Mouse (Mus musculus) ES-E14 (cell line): Measurements from ENCODE around the gene Bbs4. TPM values are rescaled to one million over a fixed set of nuclear protein-coding genes. Genes with fewer than 3 reads are reported as not detected.

Experiments
- DNase-seq: peaks from one replicate; pipeline ENCODE4 v3.0.0-alpha.2; 2013; ENCODE audit warnings: low read depth, low spot score
- H3K27ac ChIP-seq: 2 replicates; pipeline ENCODE4 v1.5.1; 2012; ENCODE audit warnings: low read depth, mild to moderate bottlenecking, low read length, moderate library complexity, mixed read lengths; ENCODE audit not compliant: poor library complexity, insufficient read depth, severe bottlenecking
- H3K36me3 ChIP-seq: 2 replicates; pipeline ENCODE4 v1.6.1; 2012; ENCODE audit warnings: mild to moderate bottlenecking, low read length, moderate library complexity, mixed read lengths; ENCODE audit not compliant: control insufficient read depth, poor library complexity, insufficient read depth, severe bottlenecking
- H3K4me1 ChIP-seq, 2 experiments: fragments of 150-350 bp in 1 of 2; sonication (generic) in 1 of 2; 2 replicates each; pipeline ENCODE4 v1.6.1; 2012; ENCODE audit warnings: low read length in 2 of 2, mild to moderate bottlenecking in 1 of 2, mixed read lengths in 1 of 2; ENCODE audit not compliant: control insufficient read depth in 2 of 2, insufficient read depth in 2 of 2, poor library complexity in 1 of 2
- H3K4me3 ChIP-seq, 2 experiments: fragments of 150-350 bp in 1 of 2; sonication (generic) in 1 of 2; 2 replicates each; pipeline ENCODE4 v1.5.1; 2012; ENCODE audit warnings: low read length in 2 of 2, low read depth in 1 of 2, mild to moderate bottlenecking in 1 of 2, mixed read lengths in 1 of 2; ENCODE audit not compliant: insufficient read depth in 1 of 2, poor library complexity in 1 of 2, severe bottlenecking in 1 of 2
- H3K9ac ChIP-seq: 2 replicates; pipeline ENCODE4 v1.6.1; 2012; ENCODE audit warnings: low read depth, mild to moderate bottlenecking, low read length, mixed read lengths; ENCODE audit not compliant: poor library complexity, insufficient read depth, severe bottlenecking
- H3K9me3 ChIP-seq: fragments of 150-350 bp; sonication (generic); 2 replicates; pipeline ENCODE4 v1.6.1; 2012; ENCODE audit warnings: low read depth, mild to moderate bottlenecking, low read length; ENCODE audit not compliant: control insufficient read depth, insufficient read depth
- CHD2 ChIP-seq: IDR thresholded peaks from 2 replicates; pipeline ENCODE4 v1.6.1; 2014; ENCODE audit warnings: mild to moderate bottlenecking, low read depth, low read length, inconsistent platforms
- HCFC1 ChIP-seq: IDR thresholded peaks from 2 replicates; pipeline ENCODE4 v1.6.1; 2012; ENCODE audit warnings: low read length, inconsistent platforms, borderline replicate concordance; ENCODE audit not compliant: insufficient read depth
- MAFK ChIP-seq: IDR thresholded peaks from 2 replicates; pipeline ENCODE4 v1.6.1; 2014; ENCODE audit warnings: mild to moderate bottlenecking, low read depth, low read length, inconsistent platforms; ENCODE audit not compliant: insufficient read depth
- ZC3H11A ChIP-seq: IDR thresholded peaks from 2 replicates; pipeline ENCODE4 v1.6.1; 2012; ENCODE audit warnings: low read depth, mild to moderate bottlenecking, inconsistent platforms, low read length, borderline replicate concordance
- ZNF384 ChIP-seq: IDR thresholded peaks from 2 replicates; pipeline ENCODE4 v1.6.1; 2012; ENCODE audit warnings: low read depth, low read length, inconsistent platforms
- in situ Hi-C, 2 experiments: fragments of 600-800 bp; cut with MboI; formaldehyde crosslinking; loops; one replicate each; pipeline ENCODE4 v1.15.1; 2025; ENCODE audit warnings: low sequenced_read_pairs in 2 of 2, inconsistent platforms in 1 of 2; ENCODE audit not compliant: unreplicated experiment in 2 of 2
- total RNA-seq: library from RNA; depleted of rRNA; stranded (reverse); fragments of 300-350 nt; gene quantifications from 2 replicates; pipeline ENCODE4 v1.2.3, GENCODE M21; 2012; rRNA removed

Gene Bbs4
- 5.8 and 7.3 TPM in 2 replicates for total RNA-seq

GRCm38 (mm10) chr9:59353253-59353639, at the start of gene Bbs4:
Gene Bbs4 (minus strand): TSS chr9:59353508.
- in situ Hi-C loops: no loop called here
- Histone ChIP-seq H3K9ac (peak within 1 kb of the TSS; percentile 75), H3K4me3 (peak within 1 kb of the TSS; percentile 66 to 86), H3K36me3 (no peaks in the 10 kb centered on the region), H3K27ac (no peak within 1 kb of the TSS), H3K4me1 (no peaks in the 10 kb centered on the region; a peak in 1 of 4 replicates), H3K9me3 (no peaks in the 10 kb centered on the region)
- DNase-seq: peak; percentile 83
- TF ChIP-seq ZNF384 (no peak), ZC3H11A (no peak), CHD2 (no peak), MAFK (no peak), HCFC1 (no peak)

DNA sequence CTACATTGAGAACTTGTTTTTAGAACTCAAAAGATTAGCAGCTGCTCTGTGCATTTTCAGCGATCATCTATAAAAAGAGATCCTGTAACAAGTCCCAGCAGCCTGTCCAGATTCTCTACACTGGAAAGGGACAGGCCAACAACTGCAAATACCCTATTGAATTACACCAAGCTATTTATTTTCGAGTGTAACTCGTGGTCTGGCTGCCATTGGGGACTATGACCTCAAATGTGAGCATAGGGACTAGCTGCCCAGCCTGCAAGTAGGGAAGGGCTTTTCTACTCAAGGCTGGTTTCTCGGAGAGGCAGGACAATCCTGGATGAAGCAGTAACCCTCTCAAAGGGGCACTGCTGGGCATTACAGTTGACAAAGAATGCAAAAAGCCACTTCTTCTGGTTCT, 35.8 kb upstream of the Bbs4 start:
- H3K36me3 ChIP-seq: peaks cover 7% of the 10 kb centered on the region
- TF ChIP-seq HCFC1: no peak
- no peak for TF ChIP-seq CHD2
- TF ChIP-seq MAFK: no peak
- TF ChIP-seq ZNF384: no peak
- TF ChIP-seq ZC3H11A: no peak

DNA sequence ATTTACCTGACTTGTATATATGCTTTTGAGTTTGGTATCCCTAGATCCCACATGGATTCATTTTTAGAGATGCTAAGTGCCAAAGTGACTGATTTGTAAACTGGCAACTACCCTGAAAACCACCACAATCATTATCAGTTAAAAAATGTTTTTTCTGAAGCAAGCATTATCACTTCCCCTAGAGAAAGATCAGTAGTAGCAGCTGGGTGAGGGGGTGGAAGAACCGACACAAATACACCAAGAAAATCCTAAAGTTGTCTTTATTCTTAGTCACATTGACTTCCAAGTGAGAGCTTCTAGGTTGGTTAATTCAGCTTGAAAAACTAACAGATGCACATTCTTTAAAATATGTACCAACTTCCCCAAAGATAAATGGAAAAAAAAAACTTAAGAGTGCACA, 35.0 kb upstream of the Bbs4 start:
- in situ Hi-C loops: no loop called here
- Histone ChIP-seq H3K9ac (no peak overlapping the region), H3K9me3 (no peaks in the 10 kb centered on the region), H3K36me3 (peaks cover 3% of the 10 kb centered on the region; the same call in 1 of the 2 replicates), H3K4me3 (no peak overlapping the region), H3K27ac (no peak overlapping the region), H3K4me1 (peaks cover 1 to 9% of the 10 kb centered on the region in 2 experiments; a peak in 2 of 4 replicates)
- no peak for DNase-seq
- TF ChIP-seq CHD2 (no peak), ZNF384 (no peak), HCFC1 (no peak), MAFK (no peak), ZC3H11A (no peak)

More for the DNA sequence above, 35.8 kb upstream of the Bbs4 start:
- H3K9ac ChIP-seq: no peak overlapping the region
- peaks cover 1 to 9% of the 10 kb centered on the region in 2 experiments; a peak in 2 of 4 replicates for H3K4me1 ChIP-seq
- in situ Hi-C loops: no loop called here
- H3K4me3 ChIP-seq: no peak overlapping the region
- H3K9me3 ChIP-seq: no peaks in the 10 kb centered on the region
- DNase-seq: no peak
- no peak overlapping the region for H3K27ac ChIP-seq

DNA sequence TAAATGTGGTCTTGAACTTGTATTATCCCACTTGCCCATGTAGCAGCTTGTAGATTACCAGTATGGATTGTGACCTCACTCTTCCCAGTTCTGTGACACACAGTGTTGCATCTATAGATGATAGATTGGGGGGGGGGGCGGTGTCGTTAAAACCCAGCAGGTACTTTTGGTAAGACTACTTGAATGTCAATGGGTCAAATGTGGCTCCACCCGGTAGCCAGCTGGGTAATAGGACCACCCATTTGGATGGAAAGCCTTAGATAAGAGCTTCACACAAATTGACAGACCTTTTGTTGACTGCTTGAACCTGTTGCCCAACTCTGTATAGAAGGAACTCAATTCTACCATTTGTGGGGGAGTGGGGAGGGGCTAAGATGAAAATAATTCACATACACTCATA, 34.2 kb upstream of the Bbs4 start:
- in situ Hi-C loops: no loop called here
- H3K27ac ChIP-seq: no peak overlapping the region; the same call in 1 of the 2 replicates
- peaks cover 3% of the 10 kb centered on the region; the same call in 1 of the 2 replicates for H3K36me3 ChIP-seq
- no peak overlapping the region for H3K4me3 ChIP-seq
- peaks cover 1 to 9% of the 10 kb centered on the region in 2 experiments; a peak in 2 of 4 replicates for H3K4me1 ChIP-seq
- H3K9ac ChIP-seq: no peak overlapping the region
- TF ChIP-seq HCFC1 (no peak), CHD2 (no peak), MAFK (no peak), ZC3H11A (no peak)
- peak; percentile 17 for DNase-seq
- H3K9me3 ChIP-seq: no peaks in the 10 kb centered on the region
